Mouse (Mus musculus) activated CD4-positive, CD25-positive, alpha-beta regulatory T cell, adult 9 weeks (primary cell): ENCODE measurements around the gene Zscan2. TPM values are rescaled to one million over a fixed set of nuclear protein-coding genes. Genes with fewer than 3 reads are reported as not detected.

ENCODE experiments used
- polyA plus RNA-seq: library from polyadenylated mRNA; unstranded; fragments of 100-300 nt; shearing (Covaris generic); gene quantifications from one replicate; pipeline ENCODE4 v1.2.1, GENCODE M21; 2017

Zscan2 gene
- 3.1 TPM for polyA plus RNA-seq

DNA sequence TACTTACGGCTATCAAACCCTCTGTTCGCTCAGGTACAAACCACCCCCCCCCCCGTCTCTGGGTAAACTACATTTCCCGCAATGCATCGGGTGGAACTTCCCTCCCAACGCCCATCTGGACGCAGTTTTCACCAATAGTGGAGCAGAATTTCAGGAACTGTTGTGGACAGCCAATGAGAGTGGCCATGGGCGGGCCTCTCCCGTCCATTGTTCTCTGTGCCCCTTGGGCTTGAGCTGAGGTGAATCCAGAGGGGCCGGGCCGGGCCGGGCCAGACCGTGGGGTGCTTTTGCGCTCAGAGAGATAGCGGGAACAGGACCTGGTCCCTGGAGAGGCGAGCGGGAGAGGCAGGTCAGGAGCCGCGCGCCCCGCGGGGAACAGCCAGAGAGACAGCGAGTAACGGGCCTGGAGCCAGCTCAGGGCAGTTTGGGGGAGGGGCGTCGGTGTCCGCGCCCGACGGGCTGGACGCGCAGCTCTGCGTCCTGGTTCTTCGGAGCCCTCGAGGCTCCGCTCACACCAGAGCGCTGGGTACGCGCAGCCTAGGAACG lies at the start of gene Zscan2:
TSS of gene Zscan2 (plus strand) at position 192 of the 546 bp plus-strand sequence.

DNA sequence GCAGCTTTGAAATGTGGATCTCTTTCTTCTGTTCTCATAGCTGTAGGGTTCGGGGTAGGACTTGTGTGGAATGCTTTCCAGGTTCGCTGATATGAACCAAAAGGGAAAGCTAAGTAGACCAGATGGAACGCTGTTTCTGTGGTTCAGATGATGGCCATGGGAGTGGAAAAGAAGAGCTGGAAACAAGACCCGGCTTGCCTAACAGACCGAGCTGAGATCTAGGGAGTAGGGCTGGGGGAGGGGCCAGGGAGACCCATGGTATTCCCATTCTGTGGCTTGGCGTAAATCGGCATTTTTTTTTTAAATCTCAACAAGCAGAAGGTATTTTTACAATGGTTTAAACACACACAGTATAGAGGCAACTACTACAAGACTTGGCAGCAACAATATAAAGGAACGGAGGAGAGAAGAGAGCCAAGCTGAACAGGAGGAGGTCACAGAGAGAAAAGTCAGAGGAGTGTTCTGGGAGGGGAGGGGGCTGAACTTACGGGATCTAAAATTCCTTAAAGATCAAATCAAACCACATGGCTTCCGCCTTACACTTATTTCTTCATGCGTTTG lies 34.8 kb upstream of the Zscan2 start, which contains the start of gene Iqgap1:
TSS of gene Iqgap1 (minus strand) at position 132 of the 561 bp plus-strand sequence.

DNA sequence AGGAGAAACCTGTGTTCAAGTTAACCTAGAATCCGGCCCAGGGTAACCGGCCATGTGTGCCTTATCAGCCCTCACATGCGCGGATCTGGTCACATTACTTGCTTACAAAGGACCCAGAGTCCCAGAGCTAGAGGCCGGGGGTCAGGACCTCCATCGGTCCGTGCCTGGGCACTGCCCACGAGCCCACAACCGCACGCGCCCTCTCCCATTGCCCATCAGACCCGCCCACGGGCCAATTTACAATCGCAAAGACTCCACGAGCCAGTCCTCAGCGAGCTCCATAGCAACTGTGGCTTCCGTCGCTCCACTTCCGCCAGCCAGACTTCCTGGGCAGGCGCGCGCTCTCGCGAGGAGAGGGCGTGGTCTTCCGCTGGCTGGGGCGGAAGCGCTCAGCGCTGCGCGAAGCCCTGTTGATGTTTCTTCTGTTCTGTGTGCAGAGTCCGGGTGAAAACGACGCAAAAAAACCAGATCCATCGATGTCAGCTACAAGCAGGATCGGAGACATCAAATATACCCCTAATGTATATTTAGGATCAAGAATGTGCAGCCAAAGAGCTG lies 40.3 kb downstream of the Zscan2 start, which contains the start of gene Wdr73:
TSS of gene Wdr73 (minus strand) at position 326 of the 558 bp plus-strand sequence.

DNA sequence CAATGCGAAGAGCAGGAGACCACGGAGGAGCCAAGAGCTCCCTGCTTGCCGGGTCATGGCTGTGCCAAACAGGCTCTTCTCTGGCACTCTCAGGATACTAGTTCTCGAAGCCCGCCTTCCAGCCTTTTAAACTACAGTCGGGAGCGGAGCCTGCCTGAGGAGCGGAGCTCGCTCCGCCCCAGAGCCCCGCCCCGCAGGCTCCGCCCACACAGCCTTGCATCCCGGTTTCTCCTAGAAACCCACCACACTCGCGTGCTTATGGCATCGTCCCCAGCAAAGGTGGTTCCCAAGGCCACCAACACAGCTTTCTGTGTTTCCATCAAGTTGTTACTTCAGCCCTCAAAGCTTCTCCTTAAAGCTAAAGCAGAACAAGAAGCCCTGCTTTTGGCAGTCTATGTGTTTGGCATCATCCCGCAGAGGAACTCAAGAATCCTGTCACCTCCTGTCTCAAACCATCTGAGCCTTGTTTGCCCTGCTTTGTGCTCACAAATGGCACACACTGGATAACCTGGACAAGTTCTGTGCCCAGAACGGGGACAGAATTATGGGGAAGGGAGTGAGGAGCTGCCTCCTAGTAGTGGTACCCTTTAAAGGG lies 44.3 kb downstream of the Zscan2 start, which contains the start of gene Nmb:
TSS of gene Nmb (minus strand) at position 156 of the 595 bp plus-strand sequence.

Other genes with a start within 250 kb of the Zscan2 start
- 11.5 TPM for gene Crtc3, start 172.0 kb upstream of the Zscan2 start, polyA plus RNA-seq
- 305 TPM for gene Iqgap1, start 34.9 kb upstream of the Zscan2 start, polyA plus RNA-seq
- 39.2 TPM for gene Wdr73, start 40.3 kb downstream of the Zscan2 start, polyA plus RNA-seq
- gene Nmb, start 44.2 kb downstream of the Zscan2 start, polyA plus RNA-seq: 52.9 TPM
- gene Sec11a, start 86.9 kb downstream of the Zscan2 start, polyA plus RNA-seq: 350 TPM
- 18.7 TPM for gene Zfp592, start 132.8 kb downstream of the Zscan2 start, polyA plus RNA-seq
- gene Alpk3, start 196.7 kb downstream of the Zscan2 start, polyA plus RNA-seq: not detected